Mouse (Mus musculus): ENCODE measurements around the gene Ipo11.

DNA sequence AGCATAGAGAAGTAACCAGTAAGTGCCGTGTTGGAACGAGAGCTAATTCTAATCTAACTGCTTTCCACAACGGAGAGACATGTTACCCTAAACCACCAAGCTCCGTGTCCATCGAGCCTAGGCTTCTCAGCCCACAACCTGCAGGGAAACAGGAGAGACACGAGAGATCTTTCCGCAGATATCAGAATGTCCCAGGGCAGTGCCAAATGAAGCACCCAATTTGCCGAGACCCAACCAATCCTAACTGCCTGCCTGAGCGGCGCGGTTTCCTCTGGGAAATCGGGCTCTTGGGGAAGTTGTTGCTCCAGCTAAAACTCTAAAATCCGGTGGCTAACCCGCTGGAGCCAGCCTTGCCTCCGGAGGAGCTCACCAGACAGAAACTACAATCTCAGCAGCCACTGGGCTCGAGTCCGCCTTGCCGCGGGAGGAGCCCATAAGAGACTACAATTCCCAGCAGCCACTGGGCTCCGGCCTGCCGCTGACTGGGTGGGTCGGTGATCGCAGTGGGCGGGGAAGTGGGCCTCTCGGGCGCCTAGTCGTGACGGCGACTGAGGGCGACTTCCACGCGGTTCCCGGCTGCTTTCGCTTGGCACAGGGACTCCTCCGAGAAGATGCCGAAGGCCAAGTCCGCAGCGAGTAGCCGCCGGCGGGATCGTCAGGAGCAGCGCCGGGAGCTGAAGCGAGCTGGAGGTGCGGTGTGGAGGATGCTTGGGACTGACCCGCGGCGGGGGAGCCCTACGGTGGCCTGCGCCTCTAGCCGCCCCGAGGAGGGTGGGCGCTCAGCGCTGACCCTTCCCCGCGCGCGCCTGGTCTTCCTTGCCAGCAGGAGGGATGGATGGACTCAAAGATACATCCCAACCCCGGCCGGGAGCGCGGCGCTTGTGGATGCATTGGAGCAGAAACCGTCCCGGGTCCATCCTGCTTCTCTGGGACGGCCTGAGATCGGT is 10.1 kb upstream of the Ipo11 start, which contains the start of gene Dimt1:
- TF ChIP-seq POLR2A (IDR thresholded peaks at IDR 0.05; ENCODE audit: low read depth, low read length) (peak; percentile 20; the same call in 1 of the 2 replicates), CTCF (IDR thresholded peaks at IDR 0.05; ENCODE audit: extremely low read depth, insufficient read depth, insufficient read length, insufficient replicate concordance) (no peak)

All from spleen, adult 2 months (tissue).